Mouse (Mus musculus): Measurements from ENCODE around the gene Gm20388.

The Gm20388 gene

DNA sequence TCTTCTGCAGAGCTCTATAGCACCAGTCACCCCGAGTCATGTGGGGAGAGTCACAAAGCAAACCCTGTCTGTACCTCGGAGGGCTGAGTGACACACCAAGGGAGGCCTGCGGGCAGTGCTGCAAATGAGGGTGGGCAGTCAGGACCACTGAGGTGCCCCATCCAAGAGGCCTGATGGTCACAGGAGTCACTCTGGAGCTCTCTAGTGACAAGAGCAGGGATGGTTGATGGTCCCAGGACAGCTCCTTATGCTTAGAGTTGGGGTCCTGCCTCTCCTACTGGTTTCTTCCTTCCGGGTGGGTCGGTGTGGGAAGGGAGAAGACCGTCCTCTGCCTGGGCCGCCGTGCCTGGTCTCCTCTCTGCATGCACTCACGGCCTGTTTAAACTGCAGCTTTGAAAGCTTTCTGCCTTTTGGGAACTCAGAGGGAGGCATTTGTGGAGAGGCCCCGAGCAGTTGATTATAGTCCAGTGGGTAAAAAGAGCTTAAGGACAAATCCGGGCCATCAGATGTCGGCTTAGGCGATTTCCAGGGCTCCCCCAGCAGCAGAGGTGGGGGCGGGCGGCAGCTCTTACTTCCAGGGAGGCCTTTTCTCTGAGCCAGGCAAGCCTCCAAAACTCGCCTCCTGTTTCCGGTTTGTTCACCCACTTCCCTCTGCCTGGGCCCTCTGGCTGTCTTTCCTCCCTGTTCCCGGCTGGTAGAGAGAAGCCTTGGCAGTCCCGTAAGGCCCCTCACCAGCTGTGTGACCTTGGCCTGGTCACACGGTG, 516.2 kb downstream of the Gm20388 start:
- DNase-seq (ENCODE audit: extremely low spot score, low spot score) = no peak

DNA sequence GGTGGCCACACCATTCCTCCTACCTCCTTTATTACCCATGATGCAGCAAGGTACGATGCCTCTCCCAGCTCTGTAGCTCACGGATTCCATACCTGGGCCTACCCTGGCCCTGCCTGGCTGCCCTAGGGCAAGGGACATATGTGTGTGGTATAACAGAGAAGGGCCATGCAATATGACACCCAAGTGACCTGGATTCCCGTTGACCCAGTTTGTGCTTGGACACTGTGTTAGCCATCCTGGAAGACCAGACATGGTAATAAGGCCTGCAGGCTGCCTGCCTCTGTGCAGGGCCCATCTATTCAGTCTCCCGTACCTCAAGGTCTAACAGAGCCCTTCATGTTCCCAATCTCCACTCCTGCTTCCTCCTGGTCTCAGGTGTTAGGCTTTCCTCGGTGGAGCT, 517.9 kb downstream of the Gm20388 start:
- DNase-seq (ENCODE audit: extremely low spot score, low spot score) = no peak

DNA sequence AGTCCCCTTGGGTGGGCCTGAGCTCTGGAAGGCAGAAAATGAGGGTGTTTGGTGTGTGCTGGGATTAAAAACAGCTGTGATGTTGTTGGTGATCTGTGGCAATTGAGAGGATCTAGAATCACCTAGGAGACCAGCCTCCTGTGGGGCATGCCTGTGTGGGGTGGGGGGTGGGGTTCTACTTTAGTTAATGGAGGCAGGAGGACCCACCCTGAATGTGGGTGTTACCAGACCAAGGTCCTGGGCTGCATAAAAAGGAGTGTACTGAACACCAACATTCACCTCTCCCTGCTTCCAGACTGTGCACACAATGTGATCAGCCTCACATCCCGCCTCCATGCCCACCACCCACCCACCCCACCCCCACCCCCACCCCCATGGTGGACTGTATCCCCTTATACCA, 518.5 kb downstream of the Gm20388 start:
- DNase-seq (ENCODE audit: extremely low spot score, low spot score) = no peak

GRCm38 (mm10) chr8:120431042-120431441, 520.4 kb downstream of the Gm20388 start:
- no peak for DNase-seq (ENCODE audit: extremely low spot score, low spot score)

- no peak for DNase-seq (ENCODE audit: extremely low spot score, low spot score)
Observed at GRCm38 (mm10) chr8:120432438-120432837, 521.8 kb downstream of the Gm20388 start.

- DNase-seq (ENCODE audit: extremely low spot score, low spot score) = no peak
Observed at GRCm38 (mm10) chr8:120433143-120433542, 522.5 kb downstream of the Gm20388 start.

GRCm38 (mm10) chr8:120433734-120434133, 523.1 kb downstream of the Gm20388 start:
- no peak for DNase-seq (ENCODE audit: extremely low spot score, low spot score)

DNA sequence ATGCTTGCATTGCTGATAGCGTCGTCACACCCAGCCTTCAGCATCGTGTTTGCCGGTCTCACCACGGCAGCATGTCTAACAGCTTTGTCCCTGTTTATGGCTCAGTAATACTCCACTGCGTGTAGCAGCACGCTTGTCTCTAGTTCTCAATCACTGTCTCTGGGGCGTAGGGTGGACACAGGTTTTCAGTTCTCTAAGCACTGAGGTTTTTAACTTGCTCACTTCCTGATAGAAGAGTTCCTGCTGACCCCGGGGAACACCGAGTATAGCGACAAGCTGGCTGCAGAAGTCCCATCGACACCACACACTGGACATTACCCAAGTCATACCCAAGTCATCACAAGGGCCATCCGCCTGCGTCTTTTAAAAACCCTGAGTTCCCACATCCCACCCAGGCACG, 525.1 kb downstream of the Gm20388 start:
- DNase-seq (ENCODE audit: extremely low spot score, low spot score) = no peak

DNA sequence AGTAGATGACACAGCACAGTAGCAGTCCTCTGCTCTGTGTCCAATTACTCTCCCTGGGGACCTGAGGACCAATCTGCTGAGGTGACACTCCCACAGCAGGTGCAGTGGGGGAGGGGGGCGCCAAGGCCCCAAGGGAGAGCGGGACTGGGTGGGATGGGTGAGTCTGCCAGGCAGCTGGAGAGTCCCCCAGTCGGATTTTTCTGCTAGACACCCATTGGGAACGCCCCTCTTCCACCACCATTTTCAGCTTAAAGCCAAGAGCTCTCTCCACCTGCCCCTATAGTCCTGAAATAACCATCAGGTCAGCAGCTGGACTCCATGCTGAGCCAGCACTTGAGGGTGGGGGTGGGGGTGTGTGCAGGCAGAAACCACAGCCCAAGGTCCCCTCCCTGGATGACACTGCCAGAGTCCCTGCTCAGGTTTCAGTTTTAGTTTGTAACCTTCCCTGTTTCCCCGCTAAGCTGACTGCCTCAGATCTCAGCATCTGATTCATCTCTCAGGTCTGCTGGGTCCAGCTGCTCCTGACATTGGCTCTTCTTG, 525.9 kb downstream of the Gm20388 start:
- DNase-seq (ENCODE audit: extremely low spot score, low spot score) = no peak

DNA sequence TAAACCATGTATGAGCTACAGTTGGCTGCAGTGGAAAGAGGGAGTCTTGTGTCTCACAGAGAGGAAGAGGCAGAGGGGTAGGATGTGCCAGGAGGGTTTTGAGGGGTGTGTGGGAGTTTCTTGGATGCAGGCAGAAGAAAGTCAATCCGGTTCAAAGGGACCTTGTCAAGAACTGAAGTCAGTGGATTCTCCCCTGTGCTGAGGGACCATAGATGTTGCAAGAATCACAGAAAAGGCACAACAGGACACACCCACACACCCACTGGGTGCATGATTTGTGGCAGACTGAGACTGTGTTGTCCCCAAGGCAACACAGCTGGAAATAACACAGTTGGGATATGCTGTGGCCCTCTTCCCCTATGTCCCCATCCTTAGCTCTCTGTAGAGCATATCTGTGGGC, 526.6 kb downstream of the Gm20388 start:
- no peak for DNase-seq (ENCODE audit: extremely low spot score, low spot score)

- DNase-seq (ENCODE audit: extremely low spot score, low spot score) = no peak
Observed at GRCm38 (mm10) chr8:120437666-120438395, 527.2 kb downstream of the Gm20388 start.

GRCm38 (mm10) chr8:120439309-120439708, 528.7 kb downstream of the Gm20388 start:
- DNase-seq (ENCODE audit: extremely low spot score, low spot score) = no peak

GRCm38 (mm10) chr8:120440739-120441138, 530.1 kb downstream of the Gm20388 start:
- no peak for DNase-seq (ENCODE audit: extremely low spot score, low spot score)

DNA sequence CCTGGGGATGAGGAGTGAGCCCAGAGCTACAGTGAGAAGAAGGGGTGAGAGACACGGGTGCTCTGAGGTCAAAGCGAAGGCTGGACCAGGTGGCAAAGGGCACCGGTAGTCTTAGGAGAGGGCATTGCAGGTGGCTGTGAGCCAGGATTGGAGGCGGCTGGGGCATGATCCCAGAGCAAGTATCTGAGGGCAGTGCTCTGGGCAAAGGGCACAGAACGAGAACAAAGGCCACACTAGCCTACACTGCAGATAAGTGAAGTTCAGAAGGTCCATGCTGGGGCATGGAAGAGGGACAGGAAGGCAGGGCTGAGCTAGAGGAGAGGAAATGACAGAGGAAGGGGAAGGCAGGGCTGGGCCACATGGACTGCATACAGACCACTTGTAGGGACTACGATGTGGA, 531.0 kb downstream of the Gm20388 start:
- no peak for DNase-seq (ENCODE audit: extremely low spot score, low spot score)

DNA sequence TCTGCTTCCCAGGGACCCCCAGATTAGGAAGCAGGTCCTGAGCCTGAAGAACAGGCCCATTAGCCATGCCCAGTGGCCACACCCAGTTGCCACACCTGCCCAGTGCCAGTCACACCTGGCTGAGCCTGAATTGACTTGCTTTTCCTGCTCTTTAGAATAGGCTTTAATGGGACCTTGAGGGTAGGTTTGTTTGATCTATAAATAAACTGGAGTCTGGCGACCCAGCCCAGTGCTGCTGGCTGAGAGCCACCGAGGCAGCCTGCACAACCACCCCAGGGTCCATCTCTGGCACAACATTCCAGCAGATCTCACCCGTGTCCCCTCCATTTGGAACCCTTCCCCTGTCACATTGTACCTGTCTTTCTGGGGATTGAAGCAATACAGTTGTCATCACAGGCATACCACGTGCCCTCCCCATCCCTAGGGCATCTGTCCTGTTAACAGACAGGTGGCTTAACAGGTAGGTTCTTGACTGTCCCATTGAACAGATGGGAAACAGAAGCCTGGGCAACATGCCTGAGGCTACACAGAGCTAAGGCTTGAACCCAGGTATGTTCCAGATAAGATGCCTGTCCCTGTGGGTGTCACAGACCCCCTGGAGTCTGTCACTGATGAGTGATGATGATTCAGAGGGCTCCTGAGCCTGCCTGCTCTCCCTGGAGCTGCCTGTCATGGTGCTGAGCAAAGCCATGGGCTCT, 531.8 kb downstream of the Gm20388 start:
- no peak for DNase-seq (ENCODE audit: extremely low spot score, low spot score)

DNA sequence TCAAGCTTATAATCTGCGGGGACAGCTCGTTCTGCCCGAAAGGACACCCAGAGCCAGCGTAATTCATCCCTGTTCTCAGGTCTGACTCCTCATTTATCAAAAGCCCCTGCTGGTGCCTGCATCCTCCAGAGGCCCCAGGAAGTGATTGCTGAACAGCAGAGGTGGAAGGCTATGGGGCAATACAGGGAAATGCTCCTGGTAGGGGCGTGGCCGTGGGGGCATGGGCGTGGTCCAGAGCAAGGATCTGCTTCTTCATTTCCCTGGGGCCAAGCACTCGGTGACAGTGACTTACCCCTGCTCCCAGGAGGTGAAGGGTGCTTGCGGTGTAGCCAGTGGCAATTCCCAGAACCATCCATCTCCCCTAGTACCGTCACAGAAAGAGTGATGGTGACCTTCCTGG, 534.6 kb downstream of the Gm20388 start:
- DNase-seq (ENCODE audit: extremely low spot score, low spot score) = no peak

DNA sequence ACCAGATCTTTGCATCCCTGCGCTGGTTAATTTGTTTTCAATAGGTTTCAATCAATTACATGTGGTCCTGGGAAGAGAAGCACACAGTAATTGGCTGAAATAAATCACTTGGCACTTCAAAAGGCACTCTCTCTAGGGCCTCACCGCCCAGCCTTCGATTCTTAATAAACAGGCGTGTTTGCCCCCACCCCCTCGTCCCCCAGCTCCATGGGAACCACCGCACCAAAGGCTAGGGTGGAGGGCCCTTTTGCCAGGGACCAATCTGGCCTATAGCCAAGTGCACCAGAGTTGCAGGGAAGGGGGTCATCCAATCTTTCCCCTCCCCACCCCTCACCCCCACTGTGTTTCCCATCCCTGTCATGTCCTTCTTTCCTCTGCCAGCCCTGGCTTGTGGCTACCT, 537.5 kb downstream of the Gm20388 start:
- DNase-seq (ENCODE audit: extremely low spot score, low spot score) = no peak

- no peak for DNase-seq (ENCODE audit: extremely low spot score, low spot score)
Observed at GRCm38 (mm10) chr8:120449139-120449538, 538.5 kb downstream of the Gm20388 start.

DNA sequence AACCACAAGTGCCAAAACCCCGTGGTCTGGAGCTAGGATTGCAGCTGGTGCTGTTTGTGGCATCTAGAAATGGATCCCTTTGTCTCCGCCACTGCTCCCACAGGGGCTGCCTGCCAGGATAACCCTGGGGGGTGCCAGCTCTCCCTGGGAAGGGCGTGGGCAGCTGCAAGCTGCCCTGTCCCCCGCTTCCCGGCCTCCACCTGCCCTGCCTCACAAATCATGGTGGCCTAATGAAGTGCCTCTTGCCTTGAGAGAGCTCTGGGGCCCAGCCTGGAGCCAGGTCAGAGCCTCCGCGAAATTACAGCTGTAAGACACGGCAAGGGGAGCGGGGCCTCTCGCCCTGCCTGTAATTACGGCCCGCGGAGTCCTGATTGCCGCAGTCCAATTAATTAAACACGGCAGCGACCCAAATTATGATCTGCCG, 539.0 kb downstream of the Gm20388 start:
- no peak for DNase-seq (ENCODE audit: extremely low spot score, low spot score)

- no peak for DNase-seq (ENCODE audit: extremely low spot score, low spot score)
Observed at GRCm38 (mm10) chr8:120452111-120452510, 541.5 kb downstream of the Gm20388 start.

DNA sequence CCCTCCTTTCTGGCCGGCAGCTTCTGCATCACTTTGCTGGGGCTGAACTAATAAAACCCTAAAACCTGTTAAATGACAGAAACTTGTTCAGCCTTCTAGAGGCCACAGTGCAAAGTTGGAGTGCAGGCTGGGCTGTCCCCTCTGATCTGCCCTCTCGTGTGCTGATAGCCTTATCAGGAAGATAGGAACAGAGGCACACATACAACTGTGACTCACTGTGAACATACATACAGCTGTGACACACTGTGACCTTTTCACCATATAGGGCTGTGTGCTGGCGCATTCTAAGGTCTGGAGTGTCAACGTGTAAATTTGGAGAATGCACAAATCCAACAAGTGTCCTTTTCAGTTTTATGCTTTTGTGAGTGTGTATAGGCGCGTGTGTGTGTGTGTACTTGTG, 543.8 kb downstream of the Gm20388 start:
- DNase-seq (ENCODE audit: extremely low spot score, low spot score) = no peak

GRCm38 (mm10) chr8:120460375-120460774, 549.7 kb downstream of the Gm20388 start:
- DNase-seq (ENCODE audit: extremely low spot score, low spot score) = no peak
